Mouse (Mus musculus) kidney, adult 2 months (tissue): ENCODE measurements at regions not wholly inside any gene's neighbourhood (a gene's known extent, or its start where the extent isn't known, plus 50 kb on each side); places are given as distances from the start of the nearest gene placed in this dataset.
A peak's percentile ranks its signal among the peaks of the same experiment; 100 is the strongest.

ENCODE experiments used
- DNase-seq: peaks from one replicate; pipeline ENCODE4 v3.0.0; 2021
- H3K27ac ChIP-seq: fragments of 200-500 bp; 2 replicates; pipeline ENCODE4 v1.5.1; 2012; ENCODE audit warnings: low read depth, low read length, control low read depth, inconsistent platforms; ENCODE audit not compliant: insufficient read depth
- H3K27me3 ChIP-seq: fragments of 200-500 bp; replicated peaks from 2 replicates; pipeline ENCODE4 v1.6.1; 2012; ENCODE audit warnings: mild to moderate bottlenecking, moderate library complexity, low read length, inconsistent platforms; ENCODE audit not compliant: control insufficient read depth, insufficient read depth
- H3K36me3 ChIP-seq: fragments of 200-500 bp; 2 replicates; pipeline ENCODE4 v1.6.1; 2012; ENCODE audit warnings: mild to moderate bottlenecking, moderate library complexity, low read length, inconsistent platforms; ENCODE audit not compliant: control insufficient read depth, insufficient read depth
- H3K4me1 ChIP-seq: fragments of 200-500 bp; 2 replicates; pipeline ENCODE4 v1.6.1; 2011; ENCODE audit warnings: low read length; ENCODE audit not compliant: control insufficient read depth, insufficient read depth
- H3K4me3 ChIP-seq: fragments of 200-500 bp; 2 replicates; pipeline ENCODE4 v1.5.1; 2011; ENCODE audit warnings: mild to moderate bottlenecking, low read depth, low read length, control low read depth; ENCODE audit not compliant: insufficient read depth
- CTCF ChIP-seq: fragments of 200-500 bp; conservative IDR thresholded peaks from 2 replicates; pipeline ENCODE4 v1.5.1; 2011; ENCODE audit warnings: low read depth, mild to moderate bottlenecking, control low read depth, low read length, moderate library complexity, mixed read lengths; ENCODE audit not compliant: insufficient read depth, insufficient read length
- POLR2A ChIP-seq: fragments of 200-500 bp; IDR thresholded peaks from one replicate; pipeline ENCODE4 v1.6.1; 2011; ENCODE audit warnings: low read depth, low read length, control low read depth
- WGBS: fragments of 180-500 bp; shearing (Covaris S2); methylation state at CpG from one replicate; pipeline ENCODE4 v1.1.7; 2018; 5-methylcytosine and 5-hydroxymethylcytosine counted together

DNA sequence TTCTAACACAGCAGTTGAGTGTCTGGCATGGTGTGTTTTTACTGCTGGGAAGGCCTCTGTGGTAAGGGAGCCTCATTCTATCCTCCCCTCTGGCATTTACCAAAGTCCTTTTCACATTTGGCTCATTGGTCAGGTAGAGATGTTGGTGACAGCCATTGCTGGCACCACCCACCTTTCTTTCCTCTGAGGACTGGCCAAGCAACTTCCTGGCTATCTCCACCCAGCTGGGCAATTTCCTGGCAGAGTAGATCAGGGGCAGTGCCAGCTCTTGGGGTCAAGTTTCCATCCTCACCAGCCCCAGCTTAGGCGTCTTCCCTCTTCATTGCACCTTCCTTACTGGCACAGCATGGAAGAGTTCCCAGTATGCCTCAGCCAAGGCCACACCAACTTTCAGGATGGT, 372.5 kb upstream of the Kif2a start:
- Histone ChIP-seq H3K4me1 (peaks cover 3% of the 10 kb centered on the region; the same call in 1 of the 2 replicates), H3K4me3 (no peak overlapping the region), H3K27me3 (no peaks in the 10 kb centered on the region), H3K27ac (peak overlapping the region; percentile 11), H3K36me3 (no peaks in the 10 kb centered on the region)
- no peak for TF ChIP-seq POLR2A
- no peak for TF ChIP-seq CTCF
- DNase-seq = no peak
- WGBS = 61% methylated on average over 1 of the region's 1 CpGs

DNA sequence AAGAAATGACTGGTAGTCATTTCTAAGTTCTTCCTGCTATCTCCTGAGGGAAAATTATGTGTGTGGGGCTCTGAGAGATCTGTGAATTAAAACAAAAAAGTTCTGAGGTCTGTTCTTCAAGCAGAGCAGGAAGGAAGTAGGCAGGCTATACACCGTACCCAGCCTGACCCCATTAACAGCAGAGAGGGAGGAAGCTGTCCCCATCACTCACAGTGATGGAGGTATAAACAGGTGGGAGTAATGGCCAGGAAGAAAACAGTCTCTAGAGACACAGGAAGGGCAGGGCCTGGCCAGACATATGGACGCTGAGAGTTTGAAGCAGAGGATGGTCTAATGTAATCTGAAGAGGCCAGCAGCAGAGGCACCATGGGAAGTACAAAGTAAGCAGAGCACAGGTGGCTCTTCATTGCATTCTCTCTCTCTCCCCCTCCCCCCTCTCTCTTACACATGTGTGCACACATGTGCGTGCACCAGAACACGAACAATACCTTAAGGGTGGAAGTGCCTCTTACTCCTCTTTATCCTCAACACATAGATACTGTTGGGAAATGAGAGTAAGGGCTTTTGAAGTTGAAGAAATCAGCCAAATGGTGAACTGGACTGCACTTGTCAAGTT, 367.7 kb upstream of the Kif2a start:
- no peak overlapping the region for H3K27ac ChIP-seq
- no peak for TF ChIP-seq CTCF
- no peak for TF ChIP-seq POLR2A

DNA sequence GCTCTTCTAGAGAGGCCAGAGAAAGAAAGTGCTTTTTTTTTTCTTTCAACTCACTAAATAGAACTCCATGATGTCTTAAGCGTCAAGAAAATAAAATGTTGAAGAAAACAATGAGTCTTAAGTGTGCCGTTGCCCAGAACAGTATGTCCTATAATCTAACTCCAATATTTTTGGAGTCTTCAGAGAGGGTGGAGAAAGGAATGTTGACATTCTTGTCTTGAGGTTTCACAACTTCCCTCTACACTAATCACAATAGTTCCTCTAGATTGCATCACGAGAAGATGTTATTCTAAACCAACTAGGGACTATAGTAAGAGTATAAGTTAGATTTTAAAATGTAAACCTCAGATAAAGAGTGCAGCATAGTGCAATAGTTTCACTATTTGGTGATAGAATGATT, 367.1 kb upstream of the Kif2a start:
- no peak for DNase-seq
- no peak for TF ChIP-seq POLR2A
- no peak for TF ChIP-seq CTCF
- no peak overlapping the region for H3K27ac ChIP-seq
- H3K36me3 ChIP-seq = no peaks in the 10 kb centered on the region
- H3K4me1 ChIP-seq = no peaks in the 10 kb centered on the region
- no peaks in the 10 kb centered on the region for H3K27me3 ChIP-seq
- H3K4me3 ChIP-seq = no peak overlapping the region
- 69% methylated on average over 3 of the region's 3 CpGs for WGBS

More for the DNA sequence above, 367.7 kb upstream of the Kif2a start:
- no peak overlapping the region for H3K4me3 ChIP-seq
- H3K4me1 ChIP-seq = no peaks in the 10 kb centered on the region
- WGBS = 63% methylated on average over 4 of the region's 4 CpGs
- no peaks in the 10 kb centered on the region for H3K27me3 ChIP-seq
- H3K36me3 ChIP-seq = no peaks in the 10 kb centered on the region
- DNase-seq = no peak

DNA sequence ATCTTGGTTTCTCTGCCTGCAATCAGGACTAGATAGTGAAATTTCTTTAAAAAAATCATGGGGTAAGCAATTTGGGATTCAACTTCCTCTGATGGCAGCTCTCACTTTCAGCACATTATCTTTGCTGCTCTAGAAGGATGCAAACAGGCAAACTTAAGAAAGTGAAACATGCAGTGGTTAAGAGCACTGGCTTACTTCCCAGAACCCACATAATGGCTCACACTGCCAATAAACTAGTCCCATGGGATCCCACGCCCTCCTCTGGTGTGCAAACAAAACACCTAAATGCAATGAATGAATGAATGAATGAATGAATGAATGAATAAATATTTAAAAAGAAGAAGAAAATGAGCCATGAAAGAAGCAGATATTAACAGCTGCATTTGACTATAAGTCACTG, 356.1 kb upstream of the Kif2a start:
- Histone ChIP-seq H3K36me3 (no peaks in the 10 kb centered on the region), H3K4me1 (no peaks in the 10 kb centered on the region), H3K27me3 (no peaks in the 10 kb centered on the region), H3K27ac (no peak overlapping the region), H3K4me3 (no peak overlapping the region)
- DNase-seq = no peak
- TF ChIP-seq POLR2A = no peak
- no peak for TF ChIP-seq CTCF
- 64% methylated on average over 1 of the region's 1 CpGs for WGBS

DNA sequence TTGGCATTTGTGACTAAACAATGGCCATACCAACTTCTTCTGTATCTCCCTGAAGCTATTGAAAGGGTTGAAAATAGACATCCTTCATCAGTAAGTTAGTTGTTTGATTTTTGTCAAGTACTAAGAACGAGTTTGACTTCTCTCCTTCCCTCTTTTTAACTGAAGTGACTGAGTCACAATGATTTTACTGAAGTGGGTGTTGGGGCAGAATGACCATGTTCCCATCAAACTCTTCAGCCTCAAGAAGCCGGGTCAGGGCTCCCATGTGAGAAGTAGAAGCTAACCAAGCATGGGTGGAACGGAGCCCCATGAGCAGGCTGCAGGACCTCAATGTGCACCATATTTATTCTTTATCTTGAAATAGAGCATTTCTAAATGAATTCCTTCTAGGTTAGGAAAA, 350.7 kb upstream of the Kif2a start:
- H3K4me1 ChIP-seq = peaks cover 5% of the 10 kb centered on the region; the same call in 1 of the 2 replicates
- no peak for DNase-seq
- no peaks in the 10 kb centered on the region for H3K27me3 ChIP-seq
- no peak overlapping the region for H3K27ac ChIP-seq
- no peak overlapping the region for H3K4me3 ChIP-seq
- TF ChIP-seq CTCF (no peak), POLR2A (no peak)
- 91% methylated on average over 3 of the region's 3 CpGs for WGBS
- H3K36me3 ChIP-seq = no peaks in the 10 kb centered on the region

DNA sequence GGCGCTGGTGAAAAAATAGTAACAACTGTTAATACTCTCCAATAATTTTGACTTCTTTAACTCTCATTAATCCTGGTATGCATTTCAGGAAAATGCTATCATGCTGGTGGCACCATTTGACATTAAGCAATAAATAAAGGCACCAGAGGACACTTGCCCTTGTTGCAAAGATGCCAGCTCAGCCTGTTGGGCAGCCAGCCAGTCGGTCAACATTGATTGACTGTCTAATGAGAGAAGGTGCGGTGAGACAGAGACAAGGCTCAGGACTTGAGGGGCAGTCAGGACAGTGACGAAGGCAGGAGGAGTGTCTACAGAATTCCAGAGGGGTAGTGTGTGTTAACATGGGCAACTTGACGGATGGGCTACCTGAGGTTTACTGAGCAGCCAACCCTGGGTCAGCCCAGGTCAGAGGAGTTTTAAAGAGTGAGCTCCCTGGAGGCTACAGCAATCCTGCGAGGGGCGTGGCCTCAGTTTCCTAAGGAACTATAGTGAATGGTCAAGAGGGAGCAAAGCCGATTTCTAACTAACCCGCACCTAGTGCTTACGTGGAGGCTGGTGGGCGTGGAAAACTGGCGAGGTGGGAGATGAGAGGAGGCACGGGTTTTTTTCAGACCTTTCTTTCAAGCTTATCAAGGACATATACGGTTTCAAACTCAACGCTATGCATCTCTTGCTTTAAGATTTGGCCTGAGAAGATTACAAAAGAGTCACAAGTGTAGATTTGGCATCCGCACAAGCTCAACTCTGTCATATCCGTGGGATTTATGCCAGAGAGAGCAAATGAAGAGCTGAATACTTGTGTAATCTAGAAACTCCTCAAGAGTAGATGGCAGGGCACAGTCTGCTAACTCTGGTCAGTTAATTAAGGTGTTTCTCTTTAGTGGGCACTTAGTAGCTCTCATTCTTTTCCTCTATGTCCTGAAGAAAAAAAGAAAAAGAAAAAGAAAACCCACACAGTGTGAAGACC, 350.0 kb upstream of the Kif2a start:
- Histone ChIP-seq H3K27ac (no peak overlapping the region), H3K36me3 (no peaks in the 10 kb centered on the region), H3K4me1 (peaks cover 5% of the 10 kb centered on the region; the same call in 1 of the 2 replicates), H3K4me3 (no peak overlapping the region), H3K27me3 (no peaks in the 10 kb centered on the region)
- WGBS = 40% methylated on average over 17 of the region's 17 CpGs
- DNase-seq = peak; percentile 56
- TF ChIP-seq CTCF (no peak), POLR2A (no peak)

DNA sequence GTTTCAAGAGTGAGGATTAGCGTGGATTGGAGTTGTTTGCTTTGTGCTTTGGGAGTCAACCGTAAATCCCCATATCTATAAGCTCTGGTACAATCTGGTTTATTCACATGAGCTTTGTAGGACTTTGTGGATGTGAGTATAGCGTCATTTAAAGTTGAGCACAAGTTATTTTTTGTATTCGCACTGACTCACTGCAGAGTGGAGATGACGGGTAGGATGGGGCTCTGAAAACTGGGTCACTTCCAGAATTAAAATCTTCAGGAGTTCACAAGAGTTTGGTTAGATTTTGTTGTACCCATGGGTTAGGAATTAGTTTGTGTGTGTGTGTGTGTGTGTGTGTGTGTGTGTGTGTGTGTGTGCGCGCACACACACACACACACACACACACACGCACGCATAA, 345.7 kb upstream of the Kif2a start:
- Histone ChIP-seq H3K27ac (no peak overlapping the region), H3K4me3 (no peak overlapping the region), H3K4me1 (peaks cover 5% of the 10 kb centered on the region; the same call in 1 of the 2 replicates), H3K36me3 (no peaks in the 10 kb centered on the region), H3K27me3 (no peaks in the 10 kb centered on the region)
- no peak for DNase-seq
- whole genome bisulfite sequencing = 92% methylated on average over 9 of the region's 9 CpGs
- TF ChIP-seq POLR2A = no peak
- TF ChIP-seq CTCF = no peak
